Mouse (Mus musculus) right cerebral cortex, postnatal 10 days (tissue): ENCODE measurements around the gene Prss21.
A peak's percentile ranks its signal among the peaks of the same experiment; 100 is the strongest.
"Not testable (repeated sequence)": the region's sequence is repeated elsewhere in the genome, so short reads cannot be mapped to it uniquely, and the experiment has no call there.

Experiments
- DNase-seq, 2 experiments: peaks; one replicate each; pipeline ENCODE4 v3.0.0; 2021; ENCODE audit warnings: low spot score in 2 of 2

Prss21 gene

DNA sequence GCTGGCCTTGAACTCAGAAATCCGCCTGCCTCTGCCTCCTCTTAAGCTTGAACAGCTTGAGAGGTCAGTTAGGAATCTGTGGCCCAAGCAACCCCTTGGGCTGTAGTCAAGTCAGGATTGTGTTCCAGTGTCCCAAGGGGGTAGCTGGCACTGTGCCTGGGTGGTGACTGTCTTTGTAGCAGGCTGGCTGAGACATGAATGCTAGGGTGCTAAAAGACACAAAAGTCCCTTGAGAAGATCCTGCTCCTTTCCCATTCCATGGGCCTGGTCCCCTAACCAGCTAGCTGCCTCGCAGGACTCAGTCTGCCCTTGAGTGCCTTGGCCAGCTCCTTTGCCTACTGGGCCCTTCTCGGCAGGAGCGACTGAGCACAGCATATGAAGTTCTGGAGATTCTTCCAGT, 4.9 kb upstream of the Prss21 start:
- no peak for DNase-seq

DNA sequence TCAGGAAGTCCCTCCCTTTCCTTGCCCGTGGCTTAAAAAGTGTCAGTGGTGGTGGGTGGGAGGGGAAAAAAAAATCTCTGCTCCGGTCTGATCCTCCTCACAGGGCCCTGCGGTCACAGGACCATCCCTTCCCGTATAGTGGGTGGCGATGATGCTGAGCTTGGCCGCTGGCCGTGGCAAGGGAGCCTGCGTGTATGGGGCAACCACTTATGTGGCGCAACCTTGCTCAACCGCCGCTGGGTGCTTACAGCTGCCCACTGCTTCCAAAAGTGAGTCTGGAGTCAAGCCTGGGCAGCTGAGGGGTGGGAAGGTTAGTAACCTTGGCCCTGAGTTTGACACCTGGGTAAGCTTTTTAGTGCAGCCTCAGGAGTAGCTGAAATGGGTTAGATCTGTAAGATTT, 657 bp downstream of the Prss21 start:
- DNase-seq, result no peak

- DNase-seq, result peak in 1 of 2 experiments; percentile 47
Measured at GRCm38 (mm10) chr17:23873884-23874856, 6.3 kb downstream of the Prss21 start.

DNA sequence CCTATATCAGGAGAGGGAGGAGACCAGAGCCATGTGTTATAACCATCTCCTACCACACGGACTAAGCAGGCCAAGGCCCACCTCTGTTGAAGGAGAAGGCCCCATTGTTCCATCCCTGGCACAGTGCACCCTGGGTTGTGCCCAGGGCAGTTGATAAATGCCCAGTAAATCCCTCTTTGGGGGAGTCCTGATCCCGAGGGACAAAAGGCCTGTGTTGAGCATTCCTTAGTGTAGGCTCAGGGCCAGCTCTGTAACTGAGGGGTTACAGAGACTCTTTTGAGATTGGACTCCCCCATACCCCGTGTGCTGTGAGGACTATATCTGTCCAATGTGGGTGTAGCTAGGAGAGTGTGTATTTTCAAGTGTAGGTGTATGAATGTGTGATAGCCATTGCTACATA, 8.9 kb downstream of the Prss21 start:
- peak; percentile 68 to 69 for DNase-seq

- DNase-seq, result peak; percentile 43 to 58
Measured at GRCm38 (mm10) chr17:23877166-23877565, 9.3 kb downstream of the Prss21 start.

DNA sequence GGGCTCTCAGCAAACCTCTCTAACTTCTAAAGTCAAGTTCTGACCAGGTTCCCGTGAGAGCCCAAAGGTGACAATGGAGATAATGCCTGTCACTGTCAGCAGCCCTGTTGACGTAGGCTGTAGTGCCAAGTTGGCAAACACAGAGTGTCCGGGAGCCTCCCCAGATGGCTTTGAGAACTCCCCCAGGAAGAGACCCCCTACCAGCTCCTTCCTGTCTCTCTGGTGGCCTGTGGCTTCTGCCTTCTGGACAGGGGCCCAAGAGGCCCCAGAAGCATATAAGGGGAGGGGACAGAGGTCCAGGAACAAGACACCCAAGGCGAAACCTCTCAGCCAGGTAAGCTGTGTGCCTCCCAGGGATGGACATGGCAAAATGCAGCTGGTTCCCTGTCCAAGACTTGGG, 12.7 kb downstream of the Prss21 start, which contains the start of the genes Dcpp1 and Dcpp2:
Dcpp1 (plus strand) TSS at position 301 of the 400 bp plus-strand sequence.
Dcpp2 (plus strand) TSS at position 305 of the 400 bp plus-strand sequence.
- not testable (repeated sequence) for DNase-seq

DNA sequence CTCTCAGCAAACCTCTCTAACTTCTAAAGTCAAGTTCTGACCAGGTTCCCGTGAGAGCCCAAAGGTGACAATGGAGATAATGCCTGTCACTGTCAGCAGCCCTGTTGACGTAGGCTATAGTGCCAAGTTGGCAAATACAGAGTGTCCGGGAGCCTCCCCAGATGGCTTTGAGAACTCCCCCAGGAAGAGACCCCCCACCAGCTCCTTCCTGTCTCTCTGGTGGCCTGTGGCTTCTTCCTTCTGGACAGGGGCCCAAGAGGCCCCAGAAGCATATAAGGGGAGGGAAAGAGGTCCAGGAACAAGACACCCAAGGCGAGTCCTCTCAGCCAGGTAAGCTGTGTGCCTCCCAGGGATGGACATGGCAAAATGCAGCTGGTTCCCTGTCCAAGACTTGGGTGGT, 49.3 kb downstream of the Prss21 start, which contains the start of gene Dcpp3:
Dcpp3 (plus strand) TSS at position 301 of the 400 bp plus-strand sequence.
- not testable (repeated sequence) for DNase-seq
